Mouse (Mus musculus) lung, postnatal 0 days (tissue): Measurements from ENCODE around the gene Gm20388.

Source experiments
- CTCF ChIP-seq: IDR thresholded peaks from 2 replicates; pipeline ENCODE4 v1.5.1; 2016; ENCODE audit warnings: antibody characterized with exemption, mild to moderate bottlenecking
- EP300 ChIP-seq: IDR thresholded peaks from 2 replicates; pipeline ENCODE4 v1.6.1; 2016; ENCODE audit warnings: antibody characterized with exemption, mild to moderate bottlenecking, control low read depth

DNA sequence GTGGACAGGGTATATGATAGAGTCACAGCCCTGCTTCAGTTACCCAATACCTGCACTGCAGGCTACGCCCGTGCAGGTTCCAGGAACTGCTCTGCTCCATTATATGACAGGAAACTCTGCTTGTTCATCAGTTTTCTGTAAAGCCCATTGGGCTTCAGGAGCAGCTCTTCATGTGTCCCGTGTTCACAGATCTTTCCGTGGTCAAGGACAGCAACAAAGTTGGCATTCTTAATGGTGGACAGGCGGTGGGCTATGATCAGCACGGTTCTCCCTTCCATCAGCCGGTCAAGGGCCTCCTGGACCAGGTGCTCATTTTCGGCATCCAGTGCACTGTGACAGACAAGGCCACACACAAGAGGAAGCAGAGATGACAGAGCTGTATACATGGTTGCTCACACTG lies 4043.6 kb downstream of the Gm20388 start:
- TF ChIP-seq CTCF (no peak), EP300 (no peak)
